Mouse (Mus musculus) CD4-positive naive resting alpha-beta T cell, adult 57 days (primary cell): ENCODE data around the gene Rbm15. TPM values are rescaled to one million over a fixed set of nuclear protein-coding genes. Genes with fewer than 3 reads are reported as not detected.

ENCODE experiments used
- total RNA-seq: library from RNA; stranded (reverse); gene quantifications from one replicate; pipeline ENCODE4 v1.2.4, GENCODE M21; 2023

Rbm15 gene
- total RNA-seq, result 48.5 TPM

DNA sequence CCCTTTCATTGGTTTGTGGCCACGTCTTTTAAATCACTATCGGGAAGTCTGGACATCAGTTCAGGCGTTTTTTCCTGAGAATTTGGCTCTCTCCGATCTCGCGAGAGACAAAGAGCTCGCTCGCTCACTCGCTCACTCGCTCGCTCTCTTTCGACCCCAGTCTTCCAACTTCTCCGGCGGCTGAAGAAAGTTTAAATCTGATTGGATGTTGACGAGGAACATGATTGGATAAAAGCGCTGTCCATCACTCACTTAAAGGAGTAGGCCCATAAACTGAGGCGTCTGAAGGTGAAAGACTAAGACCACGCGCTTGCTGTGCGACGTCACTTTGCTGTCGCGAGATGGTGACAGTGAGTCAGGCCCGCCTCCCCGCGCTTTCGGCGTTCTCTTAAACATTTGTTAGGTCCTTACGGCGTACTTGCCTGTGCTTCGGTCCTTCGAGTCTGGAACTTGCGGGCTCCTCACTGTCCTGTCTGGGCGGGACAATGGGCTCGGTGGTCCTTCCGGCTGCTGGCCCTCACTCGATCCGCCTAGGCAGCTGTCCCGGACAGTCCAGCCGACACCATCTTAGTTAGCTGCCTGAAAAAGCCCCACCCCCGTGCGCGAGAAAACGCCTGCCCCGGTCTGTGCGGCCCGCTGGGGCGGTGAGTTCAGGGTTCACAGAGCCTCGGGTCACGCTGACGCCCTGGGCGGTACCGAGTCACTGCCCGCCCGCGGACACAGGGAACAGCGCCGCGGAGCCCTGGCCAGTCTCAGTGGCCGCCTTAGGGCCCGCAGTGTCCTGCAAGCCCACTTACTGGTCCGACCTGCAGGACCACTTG, at the start of gene Rbm15:
TSS of gene Rbm15 (minus strand) at position 293 of the 821 bp plus-strand sequence.

DNA sequence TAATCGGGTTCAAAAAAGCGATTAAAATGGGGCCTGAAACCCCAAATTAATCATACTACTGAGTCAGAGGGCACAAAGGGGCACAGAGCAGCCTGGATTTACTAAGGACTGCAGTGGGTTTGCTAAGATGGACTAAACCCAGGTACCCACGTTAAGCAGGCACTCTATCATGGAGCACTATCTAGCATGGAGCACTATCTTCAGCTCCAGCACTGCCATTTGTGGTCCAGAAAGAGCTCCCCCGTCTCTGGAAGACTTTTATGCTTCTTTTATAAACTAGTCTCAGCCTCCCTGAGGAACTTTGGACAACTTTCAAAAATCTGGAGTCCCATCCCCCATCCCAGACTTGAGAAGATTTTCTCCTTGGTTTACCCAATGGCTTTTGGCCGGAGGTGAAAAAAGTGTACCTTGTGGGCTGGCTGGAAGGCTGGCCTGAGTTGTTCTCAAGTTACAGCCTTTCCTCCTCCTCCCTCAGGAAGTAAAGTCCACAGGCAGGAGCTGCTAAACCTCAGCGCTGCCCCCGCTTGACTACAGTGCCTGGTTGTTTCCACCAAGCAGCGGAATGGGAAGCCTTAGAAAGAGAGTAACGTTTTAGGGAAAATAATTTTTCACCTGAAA, 42.6 kb downstream of the Rbm15 start, which contains the start of gene Slc16a4:
TSS of gene Slc16a4 (plus strand) at position 467 of the 618 bp plus-strand sequence.

DNA sequence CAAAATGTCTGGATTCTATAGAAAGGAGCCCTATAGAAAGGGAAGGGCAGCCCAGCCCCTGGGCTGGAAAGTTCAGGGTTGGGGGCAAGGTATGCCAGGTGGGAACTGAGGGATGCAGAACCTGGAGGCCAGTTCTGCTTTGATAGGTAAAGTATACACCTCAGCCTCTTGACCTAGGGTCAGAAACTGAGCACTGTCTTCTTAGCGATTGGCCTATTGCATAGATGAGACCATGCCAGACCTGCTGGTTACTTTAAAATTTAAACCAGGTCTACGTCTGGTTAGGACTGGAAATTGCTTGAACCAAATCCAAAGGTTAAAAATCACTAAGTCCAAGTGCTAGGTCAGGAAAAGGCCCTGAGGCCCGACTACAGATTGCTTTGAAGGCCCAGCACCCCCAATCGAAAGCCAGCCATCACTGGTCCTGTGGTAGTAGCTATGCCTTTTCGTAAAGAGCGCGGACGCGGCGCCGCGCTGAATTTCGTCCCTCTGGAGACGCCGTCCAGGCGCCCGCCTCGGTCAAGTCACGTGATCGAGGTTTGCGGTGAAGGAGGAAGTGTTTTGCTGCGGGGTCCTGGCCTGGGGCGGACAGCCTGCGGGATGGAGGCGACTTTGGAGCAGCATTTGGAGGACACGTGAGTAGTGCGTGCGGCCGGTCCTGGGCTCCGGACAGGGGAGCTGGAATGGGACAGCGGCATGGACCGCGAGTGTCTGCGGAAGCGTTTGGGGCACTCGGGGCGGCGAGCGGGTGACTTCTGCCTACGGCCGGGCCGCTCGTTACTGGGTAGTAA, 54.8 kb downstream of the Rbm15 start, which contains the start of gene Lamtor5:
TSS of gene Lamtor5 (plus strand) at position 380 of the 791 bp plus-strand sequence.

Other genes starting within 250 kb of the Rbm15 start
- 2.7 TPM for gene Kcna2, start 232.5 kb downstream of the Rbm15 start, total RNA-seq
- gene Kcna10, start 150.6 kb downstream of the Rbm15 start, total RNA-seq, result not detected
- gene Cym, start 111.9 kb downstream of the Rbm15 start, total RNA-seq, result 0.80 TPM
- gene A630076J17Rik, start 103.1 kb downstream of the Rbm15 start, total RNA-seq, result not detected
- not detected for gene Prok1, start 94.0 kb downstream of the Rbm15 start, total RNA-seq
- 37.0 TPM for gene Lamtor5, start 54.8 kb downstream of the Rbm15 start, total RNA-seq
- gene Slc16a4, start 42.4 kb downstream of the Rbm15 start, total RNA-seq, result 0.53 TPM
- not detected for gene Kcnc4, start 125.9 kb upstream of the Rbm15 start, total RNA-seq
- not detected for gene Slc6a17, start 184.3 kb upstream of the Rbm15 start, total RNA-seq
- gene Ubl4b, start 221.4 kb upstream of the Rbm15 start, total RNA-seq, result not detected